Mouse (Mus musculus) embryonic facial prominence, embryonic 12.5 days (tissue): Measurements from ENCODE around the gene Arfip1. TPM values are rescaled to one million over a fixed set of nuclear protein-coding genes. Genes with fewer than 3 reads are reported as not detected.
"Not testable (repeated sequence)": the region's sequence is repeated elsewhere in the genome, so short reads cannot be mapped to it uniquely, and the experiment has no call there.

Experiments
- ATAC-seq: fragments of 200-750 bp; cut with Nextera tagmentation; 2 replicates; pipeline ENCODE4 v1.8.0; 2017; ENCODE audit not compliant: insufficient number of reproducible peaks, insufficient read depth, low FRiP score, low TSS enrichment
- H3K27ac ChIP-seq: fragments of 300-500 bp; sonication (generic); 2 replicates; pipeline ENCODE4 v1.5.1; 2016; ENCODE audit warnings: mild to moderate bottlenecking
- H3K27me3 ChIP-seq: fragments of 300-500 bp; sonication (generic); 2 replicates; pipeline ENCODE4 v1.6.1; 2016; ENCODE audit warnings: mild to moderate bottlenecking, moderate library complexity
- H3K36me3 ChIP-seq: fragments of 300-500 bp; sonication (generic); 2 replicates; pipeline ENCODE4 v1.6.1; 2016; ENCODE audit warnings: mild to moderate bottlenecking
- H3K4me1 ChIP-seq: fragments of 300-500 bp; sonication (generic); 2 replicates; pipeline ENCODE4 v1.6.1; 2016
- H3K4me2 ChIP-seq: fragments of 300-500 bp; sonication (generic); replicated peaks from 2 replicates; pipeline ENCODE4 v1.6.1; 2016; ENCODE audit warnings: mild to moderate bottlenecking, moderate library complexity
- H3K4me3 ChIP-seq: fragments of 300-500 bp; sonication (generic); 2 replicates; pipeline ENCODE4 v1.5.1; 2016; ENCODE audit warnings: mild to moderate bottlenecking
- H3K9ac ChIP-seq: fragments of 300-500 bp; sonication (generic); 2 replicates; pipeline ENCODE4 v1.6.1; 2016; ENCODE audit warnings: mild to moderate bottlenecking, moderate library complexity
- H3K9me3 ChIP-seq: fragments of 300-500 bp; sonication (generic); 2 replicates; pipeline ENCODE4 v1.6.1; 2016; ENCODE audit warnings: mild to moderate bottlenecking, moderate library complexity
- WGBS: fragments of 180-500 bp; shearing (Covaris S2); methylation state at CpG from one replicate; pipeline ENCODE4 v1.1.7; 2016; 5-methylcytosine and 5-hydroxymethylcytosine counted together
- polyA plus RNA-seq: library from polyadenylated mRNA; unstranded; fragments of >200 nt; fragmentation: Nextera tagmentation; extraction: Ambion mirVana; gene quantifications from 2 replicates; pipeline ENCODE4 v1.2.1, GENCODE M21; 2016

Gene Arfip1
- polyA plus RNA-seq, 1 experiment from 2014 or later = 39.6 TPM

DNA sequence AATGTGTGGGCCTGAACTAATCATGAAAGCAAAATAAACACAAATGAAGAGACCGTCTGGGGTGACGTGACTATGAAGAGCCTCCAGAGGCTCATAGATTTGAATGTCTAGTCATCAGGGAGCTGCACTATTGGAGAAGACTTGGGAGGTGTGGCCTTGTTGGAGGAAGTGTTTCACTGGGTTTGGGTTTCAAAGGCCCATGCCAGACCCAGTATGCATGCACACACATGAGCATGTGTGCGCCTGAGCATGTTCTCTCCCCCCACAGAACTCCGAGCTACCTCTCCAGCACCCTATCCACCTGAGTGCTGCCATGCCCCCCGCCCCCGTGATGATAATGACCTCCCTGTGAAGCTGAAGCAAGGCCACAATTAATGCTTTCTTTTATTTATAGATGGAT is 12.8 kb downstream of the Arfip1 start:
- Histone ChIP-seq H3K36me3 (no peaks in the 10 kb centered on the region), H3K4me2 (no peak overlapping the region), H3K27me3 (no peaks in the 10 kb centered on the region), H3K4me1 (0 out of 2 replicates have a peak, but pooled peaks cover 3% of the 10 kb centered on the region), H3K27ac (no peak overlapping the region), H3K9ac (no peak overlapping the region), H3K9me3 (no peaks in the 10 kb centered on the region), H3K4me3 (no peak overlapping the region)
- WGBS = 74% methylated on average over 6 of the region's 6 CpGs
- ATAC-seq = no peak

DNA sequence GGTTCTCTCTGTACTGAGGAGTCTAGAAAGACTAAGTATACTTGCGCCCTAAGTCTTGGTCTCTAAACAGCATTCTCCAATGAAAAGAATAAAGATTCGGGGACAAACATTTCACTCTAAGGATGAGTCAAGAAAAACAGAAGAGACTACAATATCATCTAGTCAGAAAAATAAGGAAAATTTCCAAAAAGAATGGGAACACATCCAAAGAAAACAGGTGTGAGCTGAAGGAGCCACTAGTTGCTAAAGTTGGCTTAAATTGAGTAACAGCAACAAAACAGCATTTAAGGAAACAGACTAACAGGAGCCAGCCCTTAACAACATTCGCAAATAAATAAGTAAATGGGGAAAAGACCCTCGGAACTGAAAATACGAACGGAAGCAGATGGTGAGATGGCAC is 13.9 kb downstream of the Arfip1 start:
- Histone ChIP-seq H3K9ac (no peak overlapping the region), H3K36me3 (no peaks in the 10 kb centered on the region), H3K27ac (no peak overlapping the region), H3K27me3 (no peaks in the 10 kb centered on the region), H3K4me3 (no peak overlapping the region), H3K4me2 (no peak overlapping the region), H3K9me3 (no peaks in the 10 kb centered on the region), H3K4me1 (0 out of 2 replicates have a peak, but pooled peaks cover 3% of the 10 kb centered on the region)
- WGBS = 95% methylated on average over 6 of the region's 6 CpGs
- ATAC-seq = no peak

DNA sequence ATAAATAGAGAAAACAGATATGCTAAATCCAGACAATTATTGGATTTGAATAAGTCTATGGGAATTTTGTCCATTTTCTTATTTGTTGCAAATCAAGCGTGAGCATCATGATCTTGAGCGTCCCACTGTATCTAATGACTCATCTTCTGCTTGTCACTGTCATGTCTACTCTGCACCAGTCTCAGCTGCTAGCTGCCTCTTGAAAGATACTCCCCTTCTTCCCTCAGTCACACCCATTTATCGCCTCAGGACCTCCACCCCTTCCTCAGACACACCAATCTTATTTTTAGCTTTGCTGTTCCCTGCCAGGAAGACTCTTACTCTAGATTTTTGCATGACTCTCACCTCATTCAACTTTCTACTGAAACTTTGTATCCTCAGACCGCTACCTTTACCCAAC is 19.0 kb downstream of the Arfip1 start:
- no peaks in the 10 kb centered on the region for H3K27me3 ChIP-seq
- no peaks in the 10 kb centered on the region for H3K9me3 ChIP-seq
- H3K36me3 ChIP-seq = no peaks in the 10 kb centered on the region
- no peaks in the 10 kb centered on the region for H3K4me1 ChIP-seq
- H3K9ac ChIP-seq = no peak overlapping the region
- H3K4me3 ChIP-seq = no peak overlapping the region
- WGBS = 90% methylated on average over 4 of the region's 4 CpGs
- no peak overlapping the region for H3K27ac ChIP-seq
- no peak for ATAC-seq
- no peak overlapping the region for H3K4me2 ChIP-seq

DNA sequence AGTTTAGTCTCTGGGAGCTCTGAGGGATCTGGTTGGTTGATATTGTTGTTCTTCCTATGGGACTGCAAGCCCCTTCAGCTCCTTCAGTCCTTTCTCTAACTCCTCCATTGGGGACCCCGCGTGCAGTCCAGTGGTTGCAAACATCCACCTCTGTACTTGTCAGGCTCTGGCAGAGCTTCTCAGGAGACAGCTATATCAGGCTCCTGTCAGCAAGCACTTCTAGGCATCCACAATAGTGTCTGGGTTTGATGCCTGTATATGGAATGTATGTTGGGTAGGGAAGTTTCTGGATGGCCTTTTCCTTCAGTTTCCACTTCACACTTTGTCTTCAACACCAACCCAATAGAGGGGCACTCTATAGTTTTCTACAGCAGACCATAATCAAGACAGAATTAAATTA is 19.5 kb downstream of the Arfip1 start:
- H3K36me3 ChIP-seq, H3K4me3 ChIP-seq, H3K27me3 ChIP-seq, H3K27ac ChIP-seq, H3K9ac ChIP-seq, ATAC-seq, H3K4me1 ChIP-seq, H3K4me2 ChIP-seq, H3K9me3 ChIP-seq: not testable (repeated sequence)
- WGBS = 88% methylated on average over 2 of the region's 2 CpGs

DNA sequence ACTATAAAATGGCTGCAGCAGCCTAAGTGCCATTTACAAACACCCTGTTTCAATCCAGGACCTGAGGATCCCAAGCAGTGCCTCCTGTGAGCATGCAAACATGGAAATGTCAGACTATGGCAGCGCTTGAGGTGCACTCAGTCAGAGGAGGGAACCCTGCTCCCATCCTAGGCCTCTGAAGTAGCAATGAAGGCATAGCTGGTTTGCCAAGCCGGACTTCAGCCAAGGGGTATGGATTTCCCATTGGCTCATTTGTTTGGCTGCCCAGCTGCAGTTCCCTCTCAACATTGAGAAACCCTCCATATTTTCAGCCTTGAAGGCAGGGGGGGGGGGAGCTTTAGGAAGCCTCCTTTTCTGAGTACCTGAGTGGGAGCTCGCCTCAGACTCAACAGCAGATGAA is 24.1 kb downstream of the Arfip1 start:
- ATAC-seq = no peak
- H3K36me3 ChIP-seq = no peaks in the 10 kb centered on the region
- H3K4me3 ChIP-seq = no peak overlapping the region
- no peak overlapping the region for H3K27ac ChIP-seq
- no peak overlapping the region for H3K9ac ChIP-seq
- no peaks in the 10 kb centered on the region for H3K9me3 ChIP-seq
- 95% methylated on average over 3 of the region's 3 CpGs for WGBS
- H3K27me3 ChIP-seq = no peaks in the 10 kb centered on the region
- H3K4me2 ChIP-seq = no peak overlapping the region
- H3K4me1 ChIP-seq = 0 out of 2 replicates have a peak, but pooled peaks cover 5% of the 10 kb centered on the region

DNA sequence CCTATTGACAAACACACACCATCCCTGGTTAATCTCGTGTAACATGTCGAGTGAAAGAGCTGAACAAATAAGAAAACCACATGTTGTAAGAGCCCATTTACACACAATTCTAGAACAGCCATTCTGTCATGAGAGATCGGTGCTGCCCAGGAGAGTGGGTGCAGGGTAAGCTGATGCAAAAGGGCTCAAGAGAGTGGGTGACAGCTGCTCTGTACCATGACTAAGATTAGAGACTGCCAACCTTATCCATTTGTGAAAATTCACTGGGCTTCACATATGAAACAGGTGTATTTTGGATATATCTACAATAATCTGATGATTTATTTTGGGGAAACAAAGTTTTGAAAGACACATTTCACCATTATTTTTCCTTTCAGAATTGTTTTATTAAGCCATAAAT is 26.6 kb downstream of the Arfip1 start:
- H3K4me2 ChIP-seq = no peak overlapping the region
- no peaks in the 10 kb centered on the region for H3K36me3 ChIP-seq
- no peaks in the 10 kb centered on the region for H3K27me3 ChIP-seq
- no peak overlapping the region for H3K9ac ChIP-seq
- no peak overlapping the region for H3K4me3 ChIP-seq
- WGBS = 89% methylated on average over 3 of the region's 3 CpGs
- no peak overlapping the region for H3K27ac ChIP-seq
- no peaks in the 10 kb centered on the region for H3K9me3 ChIP-seq
- ATAC-seq = no peak
- 0 out of 2 replicates have a peak, but pooled peaks cover 5% of the 10 kb centered on the region for H3K4me1 ChIP-seq

DNA sequence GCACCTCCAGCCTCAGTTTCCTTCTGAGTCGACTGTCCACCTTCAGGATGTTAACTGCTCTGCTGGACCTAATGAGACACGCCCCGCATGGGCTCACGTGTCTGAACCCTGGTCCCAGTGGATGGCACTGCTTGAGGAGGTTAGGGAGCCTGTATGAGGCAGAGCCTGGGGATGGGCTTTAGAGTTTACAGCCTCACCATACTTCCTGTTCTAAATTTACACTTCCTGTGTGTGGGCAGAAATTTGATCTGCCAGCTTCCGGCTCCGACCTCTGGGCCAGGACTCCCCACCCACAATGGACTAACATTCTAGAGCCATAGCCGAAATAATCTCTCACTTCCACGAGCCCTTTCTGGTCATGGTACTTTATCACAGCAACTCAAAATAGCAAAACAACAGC is 35.2 kb downstream of the Arfip1 start:
- H3K36me3 ChIP-seq = no peaks in the 10 kb centered on the region
- WGBS = 52% methylated on average over 8 of the region's 8 CpGs
- H3K9ac ChIP-seq = no peak overlapping the region
- H3K27me3 ChIP-seq = no peaks in the 10 kb centered on the region
- no peak overlapping the region for H3K4me2 ChIP-seq
- no peaks in the 10 kb centered on the region for H3K4me1 ChIP-seq
- H3K9me3 ChIP-seq = no peaks in the 10 kb centered on the region
- no peak overlapping the region for H3K27ac ChIP-seq
- ATAC-seq = no peak
- no peak overlapping the region for H3K4me3 ChIP-seq

DNA sequence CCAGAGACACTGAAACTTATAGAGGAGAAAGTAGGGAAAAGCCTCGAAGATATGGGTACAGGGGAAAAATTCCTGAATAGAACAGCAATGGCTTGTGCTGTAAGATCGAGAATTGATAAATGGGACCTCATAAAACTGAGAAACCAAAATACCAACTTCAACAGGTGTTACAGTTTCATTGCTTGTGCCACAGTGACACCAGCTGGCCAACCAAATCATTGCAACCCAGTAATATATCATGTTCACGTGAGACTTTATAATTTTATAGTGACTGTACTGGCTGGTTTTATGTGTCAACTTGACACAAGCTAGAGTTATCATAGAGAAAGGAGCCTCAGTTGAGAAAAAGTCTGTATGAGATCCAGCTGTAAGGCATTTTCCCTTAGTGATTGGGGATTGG is 40.0 kb downstream of the Arfip1 start:
- H3K9me3 ChIP-seq, H3K36me3 ChIP-seq, H3K27ac ChIP-seq, H3K9ac ChIP-seq, H3K27me3 ChIP-seq, H3K4me2 ChIP-seq, ATAC-seq, H3K4me1 ChIP-seq, H3K4me3 ChIP-seq: not testable (repeated sequence)
- 22% methylated on average over 3 of the region's 3 CpGs for WGBS

DNA sequence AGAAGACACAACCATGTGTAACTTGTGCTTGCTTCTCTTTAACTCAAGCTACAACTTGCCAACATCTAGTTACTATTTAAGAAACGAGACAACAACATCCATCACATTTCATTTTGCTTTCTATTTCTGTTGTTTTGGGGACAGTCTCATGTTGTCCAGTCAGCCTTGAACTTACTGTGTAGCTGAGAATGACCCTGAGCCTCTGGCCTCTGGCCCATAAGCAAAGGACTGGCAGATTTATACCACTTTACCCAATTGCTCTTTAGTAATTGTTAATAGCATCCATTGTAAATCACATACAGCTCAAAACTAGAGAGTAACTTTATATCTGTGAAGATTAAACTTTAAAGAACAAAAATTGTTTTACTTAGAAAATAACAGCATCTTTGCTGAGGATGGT is 40.5 kb downstream of the Arfip1 start:
- Histone ChIP-seq H3K4me2 (no peak overlapping the region), H3K36me3 (no peaks in the 10 kb centered on the region), H3K4me3 (no peak overlapping the region), H3K27ac (no peak overlapping the region), H3K9ac (no peak overlapping the region), H3K27me3 (no peaks in the 10 kb centered on the region), H3K9me3 (no peaks in the 10 kb centered on the region), H3K4me1 (no peaks in the 10 kb centered on the region)
- WGBS = 86% methylated on average over 1 of the region's 1 CpGs
- ATAC-seq = no peak

DNA sequence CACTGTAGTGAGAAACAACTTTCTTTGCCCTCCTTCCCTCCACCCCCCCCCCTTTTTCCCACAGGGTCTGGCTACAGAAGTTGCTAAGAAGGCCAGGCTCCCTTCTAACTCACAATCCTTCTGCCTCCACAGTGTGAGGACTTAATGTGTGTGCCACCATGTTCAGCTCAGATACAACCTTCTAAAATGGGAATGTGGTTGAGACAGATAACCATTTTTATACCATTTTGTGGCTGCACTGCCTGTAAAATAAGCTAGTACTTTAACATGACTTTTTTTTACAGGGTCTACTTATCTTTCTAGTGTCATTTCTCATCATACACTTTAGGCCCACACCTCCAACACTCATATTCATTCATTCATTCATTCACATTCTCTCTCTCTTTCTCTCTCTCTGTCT is 41.8 kb downstream of the Arfip1 start:
- no peak overlapping the region for H3K4me2 ChIP-seq
- no peak for ATAC-seq
- H3K27ac ChIP-seq = no peak overlapping the region
- H3K9ac ChIP-seq = no peak overlapping the region
- no peaks in the 10 kb centered on the region for H3K36me3 ChIP-seq
- H3K9me3 ChIP-seq = no peaks in the 10 kb centered on the region
- no peaks in the 10 kb centered on the region for H3K4me1 ChIP-seq
- H3K4me3 ChIP-seq = no peak overlapping the region
- no peaks in the 10 kb centered on the region for H3K27me3 ChIP-seq

DNA sequence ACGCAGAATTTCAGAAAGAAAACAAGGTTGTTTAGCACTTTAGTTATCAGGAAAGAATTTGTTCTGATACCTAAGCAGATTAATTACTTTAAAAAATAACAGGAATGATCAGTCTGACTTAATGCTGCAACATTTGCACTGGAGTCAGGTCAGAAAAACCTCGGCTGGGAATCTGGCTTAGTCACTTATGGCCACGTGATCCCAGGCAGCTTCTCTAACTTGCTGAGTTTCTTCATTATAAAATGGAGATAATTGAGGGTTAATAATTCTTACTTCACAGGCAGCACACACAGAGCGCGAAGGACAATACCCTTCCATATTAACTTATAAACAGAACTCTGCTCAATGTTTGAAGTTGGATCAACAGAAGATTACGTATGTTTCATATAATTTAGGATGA is 45.4 kb downstream of the Arfip1 start:
- H3K27me3 ChIP-seq = no peaks in the 10 kb centered on the region
- no peaks in the 10 kb centered on the region for H3K4me1 ChIP-seq
- ATAC-seq = no peak
- H3K4me3 ChIP-seq = no peak overlapping the region
- no peaks in the 10 kb centered on the region for H3K9me3 ChIP-seq
- no peaks in the 10 kb centered on the region for H3K36me3 ChIP-seq
- no peak overlapping the region for H3K27ac ChIP-seq
- H3K4me2 ChIP-seq = no peak overlapping the region
- 80% methylated on average over 6 of the region's 6 CpGs for WGBS
- no peak overlapping the region for H3K9ac ChIP-seq

DNA sequence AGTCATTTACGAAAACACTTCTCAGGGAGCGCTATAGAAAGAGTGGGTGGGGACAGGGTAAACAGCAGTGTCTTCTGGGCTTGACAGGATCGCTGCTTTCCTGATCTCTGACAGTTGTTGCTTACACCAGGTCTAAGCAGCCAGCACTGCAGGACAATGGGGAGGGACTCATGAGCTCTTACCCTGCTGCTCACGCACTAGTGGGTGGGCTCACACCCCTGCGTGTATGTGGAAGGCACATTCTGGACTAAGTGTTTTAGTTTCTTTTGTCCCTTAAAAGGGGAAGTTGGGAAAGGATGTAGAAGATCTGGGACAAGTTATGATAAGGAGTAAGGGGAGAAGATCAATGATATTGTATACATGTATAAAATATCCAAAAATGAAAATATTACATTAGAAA is 49.2 kb downstream of the Arfip1 start:
- Histone ChIP-seq H3K4me2 (no peak overlapping the region), H3K27ac (no peak overlapping the region), H3K4me3 (no peak overlapping the region), H3K9ac (no peak overlapping the region), H3K9me3 (no peaks in the 10 kb centered on the region), H3K36me3 (no peaks in the 10 kb centered on the region), H3K27me3 (no peaks in the 10 kb centered on the region), H3K4me1 (no peaks in the 10 kb centered on the region)
- 72% methylated on average over 5 of the region's 5 CpGs for WGBS
- no peak for ATAC-seq

DNA sequence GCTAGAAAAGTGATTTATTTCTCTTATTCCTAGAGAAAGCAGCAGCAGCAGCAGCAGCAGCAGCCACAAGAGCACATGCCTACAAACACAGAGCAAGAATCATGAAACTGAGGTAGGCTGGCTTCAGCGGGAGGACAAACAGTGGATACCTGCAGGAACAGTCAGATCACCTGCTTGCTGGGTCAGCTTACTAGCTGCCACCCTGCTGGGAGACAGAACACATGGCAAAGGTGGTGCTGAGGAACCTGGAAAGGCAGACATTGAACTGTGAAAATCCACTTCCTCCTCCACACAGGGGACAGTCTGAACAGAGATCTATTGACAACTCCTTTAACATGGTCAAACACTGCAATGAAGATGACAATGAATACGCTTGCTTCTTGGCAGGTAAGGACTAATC is 53.4 kb downstream of the Arfip1 start:
- Histone ChIP-seq H3K27ac (no peak overlapping the region), H3K9ac (no peak overlapping the region), H3K9me3 (no peaks in the 10 kb centered on the region), H3K4me2 (no peak overlapping the region), H3K4me3 (no peak overlapping the region), H3K27me3 (no peaks in the 10 kb centered on the region), H3K36me3 (peaks cover 7% of the 10 kb centered on the region; the same call in 1 of the 2 replicates), H3K4me1 (no peaks in the 10 kb centered on the region)
- WGBS = 92% methylated on average over 2 of the region's 2 CpGs
- no peak for ATAC-seq
